Mouse (Mus musculus) lung, postnatal 10 days (tissue): ENCODE results near the gene Gm17622.
A peak's percentile ranks its signal among the peaks of the same experiment; 100 is the strongest.

Source experiments
- DNase-seq: peaks from one replicate; pipeline ENCODE4 v3.0.0; 2021

The Gm17622 gene

GRCm38 (mm10) chr13:96511262-96511661, 20.7 kb downstream of the Gm17622 start:
- DNase-seq: no peak

- DNase-seq: peak; percentile 16
Observed at GRCm38 (mm10) chr13:96511893-96512292, 21.4 kb downstream of the Gm17622 start.

- DNase-seq: no peak
Observed at GRCm38 (mm10) chr13:96514154-96514942, 23.8 kb downstream of the Gm17622 start.

- no peak for DNase-seq
Observed at GRCm38 (mm10) chr13:96516249-96516648, 25.7 kb downstream of the Gm17622 start.

GRCm38 (mm10) chr13:96517335-96517734, 26.8 kb downstream of the Gm17622 start:
- DNase-seq: no peak

GRCm38 (mm10) chr13:96521294-96521693, 30.8 kb downstream of the Gm17622 start:
- no peak for DNase-seq

- no peak for DNase-seq
Observed at GRCm38 (mm10) chr13:96527022-96527421, 36.5 kb downstream of the Gm17622 start.

- DNase-seq: no peak
Observed at GRCm38 (mm10) chr13:96527856-96528255, 37.3 kb downstream of the Gm17622 start.

GRCm38 (mm10) chr13:96528776-96529175, 38.2 kb downstream of the Gm17622 start:
- no peak for DNase-seq

GRCm38 (mm10) chr13:96529542-96529941, 39.0 kb downstream of the Gm17622 start:
- DNase-seq: no peak

- DNase-seq: no peak
Observed at GRCm38 (mm10) chr13:96530064-96530463, 39.5 kb downstream of the Gm17622 start.

- DNase-seq: no peak
Observed at GRCm38 (mm10) chr13:96532176-96532575, 41.6 kb downstream of the Gm17622 start.

GRCm38 (mm10) chr13:96533742-96534141, 43.2 kb downstream of the Gm17622 start:
- DNase-seq: no peak

- DNase-seq: no peak
Observed at GRCm38 (mm10) chr13:96536821-96537572, 46.5 kb downstream of the Gm17622 start.

GRCm38 (mm10) chr13:96538103-96538502, 47.6 kb downstream of the Gm17622 start:
- DNase-seq: no peak
